Mouse (Mus musculus): ENCODE data around the gene Gm6169. TPM values are rescaled to one million over a fixed set of nuclear protein-coding genes. Genes with fewer than 3 reads are reported as not detected.

Gm6169 gene
- polyA plus RNA-seq, 1 experiment from 2014 or later, result 0.66 TPM

Other genes with a start within 250 kb of the Gm6169 start
- 0.20 and 0.28 TPM in 2 replicates for gene Gcnt4, start 174.5 kb downstream of the Gm6169 start, polyA plus RNA-seq (2016; fragmentation: Nextera tagmentation; extraction: Ambion mirVana)
- not detected in 2 replicates for gene 1700029F12Rik, start 64.9 kb downstream of the Gm6169 start, polyA plus RNA-seq (2016; fragmentation: Nextera tagmentation; extraction: Ambion mirVana)
- 8.5 and 9.6 TPM in 2 replicates for gene Fam169a, start 32.0 kb downstream of the Gm6169 start, polyA plus RNA-seq (2016; fragmentation: Nextera tagmentation; extraction: Ambion mirVana)
- 40.9 and 43.5 TPM in 2 replicates for gene Gfm2, start 38.7 kb upstream of the Gm6169 start, polyA plus RNA-seq (2016; fragmentation: Nextera tagmentation; extraction: Ambion mirVana)
- 64.1 and 66.6 TPM in 2 replicates for gene Nsa2, start 38.7 kb upstream of the Gm6169 start, polyA plus RNA-seq (2016; fragmentation: Nextera tagmentation; extraction: Ambion mirVana)
- gene Hexb, start 99.1 kb upstream of the Gm6169 start, polyA plus RNA-seq (2016; fragmentation: Nextera tagmentation; extraction: Ambion mirVana), result 14.1 and 18.4 TPM in 2 replicates
- gene Enc1, start 141.9 kb upstream of the Gm6169 start, polyA plus RNA-seq (2016; fragmentation: Nextera tagmentation; extraction: Ambion mirVana), result 5.6 and 6.8 TPM in 2 replicates

Data from embryonic facial prominence, embryonic 10.5 days (tissue).